Mouse (Mus musculus) sigmoid colon, adult 10 weeks (tissue): ENCODE results near the gene Pet117. TPM values are rescaled to one million over a fixed set of nuclear protein-coding genes. Genes with fewer than 3 reads are reported as not detected.

Source experiments
- polyA plus RNA-seq: library from polyadenylated mRNA; stranded (reverse); fragments of 350-450 nt; fragmentation: Illumina TruSeq; extraction: RNeasy Lipid Tissue Mini Kit (QIAGEN cat#74804); gene quantifications from one replicate; pipeline ENCODE4 v1.2.3, GENCODE M21; 2014; ENCODE audit warnings: low read depth, low replicate concordance

The Pet117 gene
- polyA plus RNA-seq = 6.8 TPM

DNA sequence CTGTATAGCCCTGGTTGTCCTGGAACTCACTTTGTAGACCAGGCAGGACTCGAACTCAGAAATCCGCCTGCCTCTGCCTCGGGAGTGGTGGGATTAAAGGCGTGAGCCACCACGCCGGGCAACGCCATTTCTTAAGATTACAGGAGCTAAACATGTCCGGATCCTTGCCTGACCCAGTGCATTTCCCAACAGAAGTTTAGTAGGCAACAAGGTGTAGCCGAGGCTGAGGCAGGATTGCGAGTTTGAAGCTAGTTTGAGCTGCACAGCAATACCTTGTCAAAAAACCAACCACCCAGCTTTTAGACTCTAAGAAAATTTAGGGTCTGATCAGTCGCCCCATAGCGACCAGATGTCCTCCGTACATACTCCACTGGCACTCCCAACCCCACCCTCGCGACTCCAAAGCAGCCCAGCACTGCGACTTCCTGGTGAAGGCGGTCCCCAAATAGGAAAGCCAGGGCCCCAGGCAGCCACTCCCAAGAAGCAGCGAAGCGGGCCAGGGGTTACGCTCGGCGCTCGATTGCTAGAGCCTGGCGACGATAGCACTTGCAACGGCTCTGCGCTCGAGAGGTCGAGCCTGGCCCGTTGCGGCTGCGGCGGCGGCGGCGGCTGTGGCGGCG is at the start of gene Pet117, which contains the start of gene Kat14:
Gene Pet117 (plus strand): TSS at position 597 of the 620 bp plus-strand sequence.
Gene Kat14 (plus strand): TSS at position 584 of the 620 bp plus-strand sequence.

DNA sequence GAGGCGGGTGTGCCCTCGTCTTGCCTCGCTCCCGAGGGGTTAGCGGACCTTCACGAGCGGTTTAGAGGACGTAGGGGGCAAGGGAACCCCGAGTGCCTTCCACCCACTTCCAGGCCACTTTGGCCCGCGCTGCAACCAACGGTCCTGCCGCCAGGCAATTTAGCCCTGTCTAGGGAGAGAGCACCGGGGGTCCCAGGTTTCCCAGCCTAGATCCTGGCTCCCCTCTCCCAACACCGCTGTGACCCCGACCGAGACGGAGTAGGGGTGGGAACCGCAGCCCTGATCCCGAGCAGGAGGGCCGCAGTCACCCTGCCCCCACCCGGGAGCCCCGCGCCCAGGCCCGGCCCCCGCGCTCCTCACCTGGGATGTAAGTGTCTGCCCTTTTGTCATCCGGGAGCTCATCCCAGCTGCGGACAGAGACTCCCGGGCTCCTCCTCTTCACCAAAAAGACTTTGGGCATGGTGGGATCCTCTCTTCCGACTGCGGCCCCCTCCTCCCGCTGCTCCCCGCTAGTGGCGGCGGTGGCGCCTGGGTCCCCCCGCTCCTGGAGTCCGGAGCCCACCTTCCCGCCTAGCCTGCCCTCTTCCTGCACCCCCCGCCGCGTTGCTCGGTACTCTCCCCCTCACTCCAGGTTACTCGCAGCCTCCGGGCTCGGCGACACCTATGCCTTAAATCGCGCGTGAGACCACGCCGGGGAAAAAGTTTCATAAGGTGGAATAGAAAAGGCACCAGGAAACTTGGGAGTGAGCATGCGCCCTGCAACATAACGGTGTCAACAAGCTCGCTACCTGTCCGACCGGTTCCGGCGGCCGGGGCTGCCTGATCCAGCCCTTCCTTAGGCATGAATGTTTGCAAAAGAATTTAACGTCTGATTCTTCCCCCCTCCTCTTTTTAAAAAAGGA is 37.1 kb upstream of the Pet117 start, which contains the start of gene Ovol2:
Gene Ovol2 (minus strand): TSS at position 746 of the 902 bp plus-strand sequence.

Other genes with a start within 250 kb of the Pet117 start
- 4.7 TPM for gene Mgme1, start 98.3 kb upstream of the Pet117 start, polyA plus RNA-seq
- gene Snx5, start 98.1 kb upstream of the Pet117 start, polyA plus RNA-seq = 464 TPM
- gene Ovol2, start 36.9 kb upstream of the Pet117 start, polyA plus RNA-seq = 10.3 TPM
- gene Kat14, start within 50 bp of the Pet117 start, polyA plus RNA-seq = 6.9 TPM
- gene Dzank1, start 158.4 kb downstream of the Pet117 start, polyA plus RNA-seq = 1.7 TPM
- gene Polr3f, start 158.7 kb downstream of the Pet117 start, polyA plus RNA-seq = 37.8 TPM
- gene Rbbp9, start 181.9 kb downstream of the Pet117 start, polyA plus RNA-seq = 64.1 TPM
- gene Sec23b, start 187.2 kb downstream of the Pet117 start, polyA plus RNA-seq = 82.3 TPM
- 23.1 TPM for gene Smim26, start 225.1 kb downstream of the Pet117 start, polyA plus RNA-seq
- gene Dtd1, start 230.9 kb downstream of the Pet117 start, polyA plus RNA-seq = 10.7 TPM